Mouse (Mus musculus) ovary, postnatal 10 days (tissue): ENCODE measurements around the gene Olfr1158.
"Not testable (repeated sequence)": the region's sequence is repeated elsewhere in the genome, so short reads cannot be mapped to it uniquely, and the experiment has no call there.

Source experiments
- DNase-seq: peaks from one replicate; pipeline ENCODE4 v3.0.0; 2022; ENCODE audit warnings: low spot score

Gene Olfr1158

GRCm38 (mm10) chr2:87989813-87990212 lies at the start of gene Olfr1158:
Gene Olfr1158, plus strand, starts transcription at chr2:87990113.
- no peak for DNase-seq

GRCm38 (mm10) chr2:87945037-87945436 lies 44.9 kb upstream of the Olfr1158 start, which contains the start of gene Olfr1155:
Gene Olfr1155, minus strand, starts transcription at chr2:87945137.
- no peak for DNase-seq

GRCm38 (mm10) chr2:87953000-87953399 lies 36.9 kb upstream of the Olfr1158 start, which contains the start of gene Olfr1156:
Gene Olfr1156, minus strand, starts transcription at chr2:87953100.
- no peak for DNase-seq

- DNase-seq = no peak
Measured at GRCm38 (mm10) chr2:87968199-87968598, 21.7 kb upstream of the Olfr1158 start, which contains the start of gene Olfr1157. Gene Olfr1157, minus strand, starts transcription at chr2:87968299.

GRCm38 (mm10) chr2:87974563-87974962 lies 15.3 kb upstream of the Olfr1158 start, which contains the start of gene Olfr74:
Gene Olfr74, minus strand, starts transcription at chr2:87974663.
- no peak for DNase-seq

GRCm38 (mm10) chr2:88007515-88008318 lies 17.8 kb downstream of the Olfr1158 start, which contains the start of gene Olfr1160:
Gene Olfr1160, minus strand, starts transcription at chr2:88008268.
- no peak for DNase-seq

- not testable (repeated sequence) for DNase-seq
Measured at GRCm38 (mm10) chr2:88022474-88022873, 32.6 kb downstream of the Olfr1158 start, which contains the start of gene Olfr1161. Gene Olfr1161, plus strand, starts transcription at chr2:88022774.

GRCm38 (mm10) chr2:88037599-88037998 lies 47.7 kb downstream of the Olfr1158 start, which contains the start of gene Olfr73:
Gene Olfr73, minus strand, starts transcription at chr2:88037699.
- no peak for DNase-seq
